Mouse (Mus musculus) kidney, adult 11 months (tissue): ENCODE measurements at regions not wholly inside any gene's neighbourhood (a gene's known extent, or its start where the extent isn't known, plus 50 kb on each side); places are given as distances from the start of the nearest gene placed in this dataset.
"Not testable (repeated sequence)": the region's sequence is repeated elsewhere in the genome, so short reads cannot be mapped to it uniquely, and the experiment has no call there.

Experiments
- DNase-seq: peaks from one replicate; pipeline ENCODE4 v3.0.0; 2022

DNA sequence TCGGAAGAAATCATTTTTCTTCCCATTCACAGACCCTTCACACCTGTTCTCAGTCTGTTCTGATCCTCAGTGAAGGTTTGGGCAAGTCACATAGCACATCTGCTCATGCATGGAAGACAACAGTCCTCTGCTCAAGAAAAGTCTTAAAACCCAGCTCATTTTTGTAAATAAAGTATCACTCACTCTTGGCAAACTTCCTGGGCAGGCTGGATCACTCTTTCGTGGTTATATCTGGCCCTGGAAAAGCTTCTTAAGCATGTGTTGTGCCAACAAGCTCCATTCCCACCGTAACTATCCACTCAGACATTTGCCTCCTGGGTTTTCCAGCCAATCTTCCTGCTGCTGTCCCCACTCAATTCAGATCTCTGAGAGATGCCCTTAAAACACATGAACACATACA, 103.2 kb upstream of the Cep85l start:
- no peak for DNase-seq

DNA sequence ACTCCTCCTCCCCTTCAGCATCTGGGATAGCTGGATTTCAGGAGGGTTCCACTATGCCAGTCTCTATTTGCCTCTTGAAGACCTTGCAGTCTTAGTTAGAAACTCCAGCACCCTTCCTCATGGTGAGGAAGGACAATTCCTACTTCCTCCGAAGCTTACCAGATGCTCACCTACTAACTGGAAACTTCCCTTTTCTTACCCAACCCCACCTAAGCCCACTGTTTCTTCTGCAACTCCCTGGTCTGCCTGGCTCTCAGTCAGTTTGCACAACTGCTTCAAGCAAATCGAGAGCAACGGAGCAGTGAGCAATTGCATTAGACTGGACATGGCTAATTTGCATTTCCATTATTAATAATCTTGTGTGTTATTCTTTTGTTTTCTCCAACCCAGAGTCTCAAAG, 90.5 kb upstream of the Cep85l start:
- DNase-seq, result no peak

DNA sequence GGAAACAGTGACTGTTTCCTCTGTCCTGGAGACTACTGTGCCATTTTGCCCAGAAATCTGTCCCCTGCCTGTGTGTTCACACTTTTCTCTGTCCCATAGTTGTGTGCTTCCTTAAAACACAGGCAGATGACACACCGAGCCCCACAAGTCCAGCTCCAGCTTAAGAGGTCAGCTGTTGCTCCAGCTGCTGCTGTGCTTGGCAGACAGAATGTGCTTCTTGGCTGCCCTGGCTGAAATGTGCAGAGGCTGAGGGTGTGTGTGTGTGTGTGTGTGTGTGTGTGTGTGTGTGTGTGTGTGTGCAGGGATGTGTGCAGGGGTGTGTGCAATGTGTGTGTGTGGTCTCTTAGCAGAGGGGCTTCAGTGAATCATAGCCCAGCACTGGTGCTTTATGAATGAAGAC, 89.9 kb upstream of the Cep85l start:
- no peak for DNase-seq

DNA sequence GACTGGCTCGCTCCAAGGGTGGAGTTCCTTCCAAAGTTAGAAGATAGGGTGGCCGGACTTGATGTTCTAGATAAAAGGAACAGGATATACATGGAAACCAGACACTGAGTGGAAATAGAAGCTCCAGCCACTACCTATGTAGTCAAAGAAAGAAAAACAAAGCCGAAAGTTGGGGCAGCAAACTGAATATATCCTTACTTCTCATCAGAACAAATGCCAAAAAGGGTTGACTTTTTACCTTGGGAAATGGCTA, 88.5 kb upstream of the Cep85l start:
- no peak for DNase-seq

DNA sequence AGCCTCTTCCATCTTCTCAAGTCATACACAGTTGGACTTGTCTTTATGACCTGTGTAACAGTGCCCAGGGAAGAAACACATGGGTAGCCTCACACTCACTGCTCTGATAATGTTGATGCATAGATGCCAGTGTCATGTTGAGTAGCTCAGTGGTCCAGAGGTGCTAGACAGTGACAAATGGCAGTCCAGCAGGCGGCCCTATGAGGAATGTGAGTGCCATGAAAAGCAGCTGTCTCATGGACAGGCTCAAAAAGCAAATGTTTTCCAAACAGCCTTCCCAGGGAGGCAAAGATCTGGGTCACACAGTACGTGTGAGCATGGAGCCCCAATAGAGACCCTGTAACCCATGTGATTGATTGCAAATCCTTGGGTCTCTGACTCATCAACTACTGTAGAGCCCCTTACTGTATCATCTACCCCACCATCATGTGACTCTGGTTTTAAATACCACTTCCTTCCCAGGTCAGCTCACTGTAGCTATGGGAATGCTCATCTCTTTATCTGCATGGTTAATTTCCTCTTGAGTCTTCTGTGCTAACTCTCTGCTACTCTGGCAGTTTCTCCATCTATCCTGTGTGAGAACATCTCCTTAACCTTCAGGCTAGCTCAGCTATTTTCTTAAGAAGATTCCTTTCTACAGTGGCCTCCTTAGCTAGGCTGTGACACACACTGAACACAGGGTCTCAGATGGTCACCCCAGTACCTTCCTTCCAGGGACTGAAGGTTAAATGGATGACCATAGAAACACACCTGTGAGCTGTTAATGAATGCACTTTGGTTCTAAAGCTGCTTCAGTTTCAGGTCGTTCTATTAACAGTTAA, 87.9 kb upstream of the Cep85l start:
- no peak for DNase-seq

DNA sequence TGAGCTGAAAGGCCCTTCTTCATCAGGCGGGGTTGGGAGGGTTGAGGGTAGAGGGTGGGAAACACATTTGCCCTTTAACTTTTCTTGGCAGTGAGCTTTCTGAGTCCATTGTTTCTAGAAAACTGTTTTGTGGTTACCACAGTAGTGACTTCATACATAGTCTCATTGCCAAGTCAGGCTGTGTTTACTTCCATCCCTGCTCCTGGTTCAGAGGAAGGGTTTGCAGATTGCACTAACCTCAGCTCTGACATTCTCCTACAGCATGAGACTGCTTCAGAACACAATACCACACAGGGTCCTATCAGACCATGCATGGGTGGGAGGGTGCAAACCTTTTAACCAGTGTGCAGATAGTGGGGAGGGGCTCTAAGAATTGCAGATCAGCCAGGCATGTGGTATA, 87.1 kb upstream of the Cep85l start:
- DNase-seq, result peak; percentile 12

DNA sequence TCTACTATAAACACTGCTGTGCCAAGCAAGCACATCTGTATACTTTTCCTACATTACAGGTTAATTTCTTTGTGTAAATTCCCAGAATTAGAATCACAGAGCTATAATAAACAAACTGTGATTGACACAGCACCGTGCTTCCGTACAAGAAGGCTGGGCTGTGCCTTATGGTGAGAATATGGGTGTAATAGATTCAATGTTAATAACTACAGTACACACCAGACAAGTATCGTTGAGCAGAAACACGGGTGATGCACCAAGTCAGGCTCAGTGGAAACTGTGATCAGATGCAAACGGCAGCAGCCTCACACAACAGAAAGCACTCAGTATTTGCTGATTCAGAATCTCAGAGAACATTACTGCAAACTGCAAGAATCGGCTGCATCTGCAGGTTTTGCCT, 86.5 kb upstream of the Cep85l start:
- no peak for DNase-seq

DNA sequence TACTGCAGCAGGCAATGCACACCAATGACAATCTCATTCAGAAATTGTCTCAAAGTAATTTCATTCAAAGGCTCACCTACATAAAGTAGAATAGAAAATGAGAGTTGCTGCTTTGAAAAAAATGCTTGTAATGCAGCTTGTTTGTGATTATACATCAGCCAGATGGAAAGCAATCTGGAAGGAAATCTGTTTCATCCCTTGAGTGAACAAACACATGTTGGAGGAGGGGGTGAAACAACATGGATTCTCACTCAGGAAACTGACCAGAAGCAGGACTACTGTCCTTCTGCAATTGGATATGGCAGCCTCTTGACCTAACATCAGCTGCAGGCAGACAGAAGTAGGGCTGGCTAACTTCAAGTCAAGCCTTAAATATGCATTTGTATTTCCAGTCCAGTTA, 84.8 kb upstream of the Cep85l start:
- DNase-seq, result no peak

DNA sequence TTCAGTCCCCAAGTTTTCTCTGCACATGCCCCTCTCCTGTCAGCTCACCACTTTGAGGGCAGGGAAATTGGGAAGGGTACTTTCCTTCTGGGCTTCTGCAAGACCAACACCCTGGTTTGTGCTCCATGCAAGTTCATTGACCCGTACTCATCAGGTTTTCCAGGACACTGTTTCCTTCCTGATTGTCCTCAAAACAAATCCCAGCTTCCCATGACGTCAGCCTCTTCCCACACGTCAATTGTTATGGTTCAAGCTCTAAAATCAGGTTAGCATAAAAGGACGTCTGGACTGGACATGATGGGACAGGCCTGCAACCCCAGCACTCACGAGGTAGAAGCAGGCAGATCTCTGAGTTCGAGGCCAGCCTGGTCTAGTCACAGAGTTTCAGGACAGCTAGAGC, 84.3 kb upstream of the Cep85l start:
- peak; percentile 23 for DNase-seq

DNA sequence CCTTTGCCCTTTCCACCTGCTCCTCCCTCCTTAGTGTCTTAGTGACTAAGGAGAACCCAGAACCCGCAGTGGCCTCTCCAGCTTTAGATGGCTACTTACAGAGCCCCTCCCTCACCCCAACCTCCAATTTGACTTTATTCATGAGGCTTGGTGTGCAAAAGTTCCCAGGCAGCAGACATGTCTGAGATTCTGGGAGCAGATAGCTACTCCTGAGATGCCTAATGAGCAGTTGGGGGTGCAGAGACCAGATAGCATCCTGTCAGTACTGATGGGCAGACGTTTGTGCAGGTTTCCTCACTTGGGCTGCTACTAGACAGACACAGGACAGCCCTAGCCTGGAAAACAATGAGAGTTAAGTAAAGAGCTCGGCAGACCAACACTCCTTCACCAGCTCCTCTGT, 83.7 kb upstream of the Cep85l start:
- no peak for DNase-seq

DNA sequence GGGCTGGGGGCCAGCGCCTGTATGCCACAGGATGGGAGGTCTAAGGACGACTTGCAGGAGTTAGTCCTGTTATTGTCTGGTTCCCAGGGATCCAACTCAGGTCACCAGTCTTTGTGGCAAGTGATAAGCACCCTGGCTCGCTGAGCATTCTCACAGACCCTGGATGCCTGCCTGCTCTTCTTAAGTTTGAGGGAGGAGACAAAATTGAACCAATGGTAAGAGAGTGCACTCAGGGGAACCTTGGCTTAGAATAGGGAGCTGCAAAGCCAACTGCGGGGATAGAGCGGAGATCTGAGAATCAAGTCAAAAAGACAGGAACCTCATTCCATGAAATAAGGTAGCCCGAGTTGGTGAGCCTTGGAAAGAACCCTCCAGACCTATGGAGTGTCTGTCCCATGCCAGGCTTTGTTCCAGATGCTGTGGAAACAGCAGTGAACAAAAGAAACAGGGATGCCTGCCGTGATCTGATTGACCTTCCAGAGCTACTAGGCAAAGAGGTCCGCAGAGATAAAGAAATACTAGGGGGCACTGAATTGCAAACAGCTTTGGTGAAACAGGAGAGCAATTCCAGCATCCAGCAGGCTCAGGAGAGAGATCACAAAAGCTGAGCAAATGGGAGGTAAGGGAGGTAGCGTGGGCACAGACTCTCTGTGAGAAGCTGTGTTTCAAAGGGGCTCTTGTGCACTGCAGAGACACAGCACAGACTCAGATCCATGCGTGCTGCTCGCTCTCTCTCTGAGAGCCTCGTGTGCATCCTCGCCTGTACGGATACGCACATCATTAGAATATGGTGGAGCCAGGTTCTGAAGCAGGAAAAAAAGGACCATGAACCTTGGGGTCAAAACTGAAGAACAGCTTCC, 82.9 kb upstream of the Cep85l start:
- no peak for DNase-seq

DNA sequence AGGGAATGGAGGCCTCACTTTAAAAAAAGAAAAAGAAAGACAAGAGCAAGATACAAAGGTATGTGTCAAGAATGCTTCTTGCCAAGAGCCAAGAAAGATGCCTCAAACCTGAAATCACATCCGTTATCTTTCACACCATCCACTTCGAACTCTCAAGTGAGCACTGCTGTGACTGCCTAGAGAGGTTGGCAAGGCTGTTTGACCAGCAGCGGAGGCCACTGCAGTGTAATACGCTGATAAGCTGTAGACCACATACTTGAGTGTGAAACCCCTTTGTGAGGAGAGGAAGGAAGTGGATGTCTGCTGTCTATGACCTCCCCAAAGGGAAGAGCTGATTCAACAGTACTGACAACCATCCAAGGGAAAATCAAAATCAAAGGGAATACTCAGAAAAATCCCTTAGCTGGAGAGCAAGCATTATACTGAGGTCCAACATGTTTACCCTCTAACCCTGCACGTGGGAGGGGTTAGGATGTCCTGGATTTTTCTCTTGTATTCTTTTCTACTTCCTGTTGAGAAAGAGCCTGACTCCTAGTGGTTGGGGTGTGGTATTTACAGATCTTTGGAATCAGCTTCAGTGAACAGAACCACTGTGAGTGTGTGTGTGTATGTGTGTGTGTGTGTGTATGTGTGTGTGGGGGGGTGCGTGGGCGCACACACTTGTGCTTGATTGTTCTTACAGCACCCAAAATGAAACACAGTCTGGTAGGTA, 81.5 kb upstream of the Cep85l start:
- no peak for DNase-seq

DNA sequence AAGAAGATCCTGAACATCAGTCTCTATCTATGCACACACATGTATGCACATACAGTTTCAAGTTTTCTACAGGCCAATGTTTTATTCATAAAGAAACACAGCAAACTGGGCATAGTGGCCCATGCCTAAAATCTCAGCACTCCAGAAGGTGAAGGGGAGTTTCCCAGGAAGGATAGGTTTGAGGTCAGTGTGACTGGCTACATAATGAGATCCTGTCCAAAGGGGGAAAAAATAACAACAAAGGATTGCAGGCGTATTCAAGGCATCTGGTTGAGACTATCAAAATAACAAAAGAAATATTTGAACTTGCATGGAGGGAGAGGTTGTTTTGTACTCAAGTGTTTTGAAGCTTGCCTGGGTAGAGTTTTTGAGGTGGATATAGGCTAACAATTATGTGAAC, 80.0 kb upstream of the Cep85l start:
- not testable (repeated sequence) for DNase-seq

DNA sequence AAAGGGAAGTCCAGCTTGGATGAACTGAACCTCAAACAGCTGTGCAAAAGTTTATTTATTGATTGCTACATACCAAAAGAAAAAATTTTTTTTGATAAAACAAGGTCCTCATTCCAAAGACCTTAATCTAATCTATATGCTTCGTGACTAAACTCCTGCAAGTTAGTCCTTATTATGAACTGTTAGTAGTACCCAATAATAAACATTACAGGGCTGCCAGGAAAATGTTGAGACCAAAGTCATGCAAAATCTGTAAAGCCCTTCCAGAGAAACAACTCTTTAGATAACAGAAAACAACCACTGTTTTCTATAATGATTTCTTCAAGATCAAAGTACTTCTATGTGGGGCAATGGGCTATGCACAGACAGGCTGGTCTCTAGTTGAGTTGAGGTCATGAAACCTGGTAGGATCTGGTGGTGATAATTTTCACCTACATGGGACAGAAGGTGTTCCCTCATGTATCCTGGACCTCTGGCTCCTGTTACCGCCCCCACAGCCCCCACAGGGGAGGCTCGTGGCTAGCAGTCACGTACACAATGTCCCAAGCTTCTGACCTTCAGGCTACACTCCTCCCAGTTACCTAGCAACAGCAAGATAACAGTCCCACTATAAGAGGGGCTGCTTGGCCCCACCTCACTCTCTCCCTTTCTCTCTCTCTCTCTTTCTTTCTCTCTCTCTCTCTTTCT, 76.4 kb upstream of the Cep85l start:
- no peak for DNase-seq

DNA sequence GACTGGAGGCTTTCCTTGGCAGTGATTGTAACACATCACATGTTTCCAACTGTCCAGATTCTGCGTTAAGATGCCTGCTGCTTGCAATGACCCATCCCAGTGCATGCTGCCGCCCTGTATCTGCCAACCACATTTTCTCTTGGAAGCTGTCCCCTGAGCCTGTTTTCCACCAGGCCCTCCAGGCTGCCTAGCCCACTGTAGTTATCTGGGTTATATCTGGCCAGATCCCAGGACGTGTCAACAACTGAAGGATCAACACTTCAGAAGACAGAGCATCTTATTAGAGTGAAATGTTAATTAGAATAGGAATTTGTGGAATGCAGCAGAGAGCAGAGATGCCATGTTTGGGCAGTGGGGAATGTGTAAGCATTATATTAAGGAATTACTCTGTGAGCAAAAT, 65.0 kb upstream of the Cep85l start:
- no peak for DNase-seq

DNA sequence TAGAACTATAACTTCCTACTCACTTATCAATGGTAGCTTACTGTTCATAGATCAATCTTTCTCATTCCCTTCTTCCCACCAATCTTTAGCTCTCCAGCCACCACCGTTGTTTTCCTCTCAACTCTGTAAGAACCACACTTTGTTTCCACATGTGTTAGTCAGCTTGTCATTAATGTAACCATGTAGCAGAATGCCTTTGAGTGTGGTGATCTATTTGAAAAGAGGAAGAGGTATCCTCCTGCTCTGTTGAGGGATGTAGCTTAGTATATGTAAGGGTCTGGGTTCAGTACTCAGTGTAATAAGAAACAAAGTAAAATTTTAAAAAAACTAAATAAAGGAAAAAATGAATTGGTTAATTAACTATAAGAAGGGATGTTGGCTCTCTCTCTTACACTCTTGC, 63.7 kb upstream of the Cep85l start:
- no peak for DNase-seq

DNA sequence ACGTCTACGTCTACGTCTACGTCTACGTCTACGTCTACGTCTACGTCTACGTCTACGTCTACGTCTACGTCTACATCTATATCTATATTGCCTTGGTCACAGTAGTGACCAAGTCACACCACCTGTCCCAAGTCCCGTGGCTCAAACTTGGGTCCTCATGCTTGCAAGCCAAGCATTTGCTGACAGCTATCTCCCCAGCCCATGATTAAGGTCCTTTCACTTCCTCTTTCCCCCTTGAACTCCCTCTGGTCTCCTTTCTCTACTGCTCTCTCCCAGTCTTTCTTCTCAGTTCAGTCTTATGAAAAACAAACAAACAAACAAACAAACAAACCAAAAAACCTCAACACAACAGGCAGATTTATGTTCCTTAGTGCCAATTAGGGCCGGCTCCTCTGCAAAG, 63.2 kb upstream of the Cep85l start:
- no peak for DNase-seq

DNA sequence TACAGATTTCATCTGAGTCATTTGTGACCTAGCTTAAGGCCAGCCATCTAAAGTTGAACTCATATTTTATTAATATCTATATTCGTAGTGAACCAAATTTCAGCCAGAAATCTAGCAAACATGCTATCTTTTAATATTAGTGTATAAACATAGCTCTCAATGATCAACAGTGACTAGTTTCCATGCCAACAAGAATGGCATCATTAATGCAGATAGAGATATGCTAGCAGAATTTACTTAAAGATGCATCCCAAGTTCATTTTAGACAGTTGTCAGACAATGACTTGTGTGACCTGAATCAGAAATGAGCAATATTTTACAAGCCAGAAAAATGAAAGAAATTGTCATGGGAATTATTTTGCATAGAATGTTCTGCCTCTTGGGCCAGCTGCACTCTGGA, 60.5 kb upstream of the Cep85l start:
- no peak for DNase-seq

DNA sequence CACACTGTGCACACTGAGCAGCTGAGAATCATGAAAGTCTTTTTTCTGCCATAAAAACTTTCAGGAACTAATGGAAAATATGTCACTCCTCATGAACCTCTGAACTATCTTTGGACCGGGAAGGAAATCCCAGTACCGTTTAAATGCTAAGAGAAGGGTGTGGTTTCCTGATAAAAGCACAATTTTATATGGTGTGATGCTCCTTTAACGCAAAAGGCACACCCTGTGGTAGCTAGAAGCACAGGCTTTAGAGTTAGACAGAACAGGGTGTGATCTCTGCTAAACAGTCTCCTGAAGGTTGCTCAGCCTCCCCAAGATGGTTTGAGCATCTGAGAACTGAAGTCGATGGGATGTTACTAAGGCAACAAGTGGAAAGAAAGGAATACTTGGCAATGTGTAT, 58.6 kb upstream of the Cep85l start:
- DNase-seq, result peak; percentile 10

DNA sequence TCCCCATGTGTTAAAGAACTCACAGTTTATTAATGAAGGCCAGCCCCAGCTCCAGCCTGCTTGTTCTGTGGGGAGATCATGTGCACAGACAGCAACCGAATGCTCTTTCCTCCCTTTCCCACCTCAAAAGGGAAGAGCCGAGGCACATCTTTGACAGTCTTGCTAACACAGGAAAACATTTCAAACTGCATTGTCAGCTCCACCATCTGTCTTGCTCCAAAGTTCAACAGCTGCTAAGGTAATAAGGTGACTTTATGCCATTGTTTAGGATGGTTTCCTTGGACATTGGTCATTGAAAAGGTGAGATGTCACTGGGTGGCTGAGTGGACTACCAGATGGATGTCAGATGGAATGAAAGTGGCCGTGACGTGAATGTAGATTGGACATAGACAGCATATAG, 58.0 kb upstream of the Cep85l start:
- no peak for DNase-seq

DNA sequence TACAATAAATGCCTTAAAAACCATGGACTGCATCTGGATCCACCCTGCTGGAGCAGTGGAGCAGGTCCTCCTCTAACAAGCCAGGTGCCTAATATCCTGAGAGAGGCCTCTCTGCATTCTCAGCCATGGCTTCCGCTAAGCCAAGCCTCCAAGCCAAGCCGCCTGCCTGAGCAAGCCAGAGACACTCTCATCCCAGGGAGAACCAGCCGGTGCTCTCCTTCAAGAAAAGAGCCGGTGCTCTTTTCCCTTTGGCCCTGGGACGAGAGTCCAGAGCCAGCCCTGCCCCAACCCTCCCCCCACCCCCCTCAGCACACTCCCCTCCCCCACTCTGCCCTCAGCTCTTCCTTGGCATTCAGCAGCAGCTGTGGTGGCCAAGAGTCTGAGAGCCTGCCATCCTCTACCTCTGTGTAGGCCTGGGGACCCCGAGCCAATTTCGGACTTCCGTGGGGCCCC, 56.3 kb upstream of the Cep85l start:
- peak; percentile 23 for DNase-seq

DNA sequence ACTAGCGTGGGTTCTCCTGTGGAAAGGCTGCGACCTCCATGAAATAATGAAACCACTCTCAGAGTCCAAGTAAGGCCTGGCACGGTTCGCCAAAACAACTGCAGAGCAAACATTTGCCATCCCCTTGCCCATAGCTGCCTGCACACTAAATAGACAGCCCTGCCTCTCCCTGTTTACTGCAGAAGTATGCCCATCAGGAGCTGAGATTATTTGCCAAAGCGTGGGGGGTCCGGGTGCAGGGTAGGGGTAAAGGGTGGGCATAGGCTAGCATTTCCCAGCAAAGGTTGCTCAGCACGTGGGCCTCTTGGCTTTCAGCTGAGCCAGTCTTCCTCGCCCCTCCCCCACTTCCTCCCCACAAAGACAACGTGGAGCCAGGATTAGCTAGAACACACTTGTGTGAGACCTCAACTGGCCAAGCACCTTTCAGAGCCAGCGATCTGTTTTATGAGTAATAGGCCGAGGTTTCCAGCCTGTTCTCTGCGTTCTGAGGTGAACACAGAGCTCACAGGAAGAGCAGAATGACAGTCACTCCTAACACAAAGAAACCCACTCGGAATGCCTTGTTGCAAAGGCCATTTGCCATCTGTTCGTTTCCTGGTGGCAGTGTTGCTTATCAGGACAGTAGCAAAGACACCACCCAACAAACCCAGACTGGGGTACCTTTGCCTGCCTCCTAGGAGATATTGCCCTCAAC, 55.6 kb upstream of the Cep85l start:
- peak; percentile 78 for DNase-seq
